Mouse (Mus musculus) splenic B cell, adult 2 months (primary cell): Measurements from ENCODE around the gene Map3k1.
"Not testable (repeated sequence)": the region's sequence is repeated elsewhere in the genome, so short reads cannot be mapped to it uniquely, and the experiment has no call there.

Experiments
- DNase-seq: peaks from one replicate; pipeline ENCODE4 v3.0.0-alpha.2; 2011; ENCODE audit warnings: low read depth, low spot score
- H3K27me3 ChIP-seq: 2 replicates; pipeline ENCODE4 v1.6.1; 2012; ENCODE audit warnings: mild to moderate bottlenecking, low read length, moderate library complexity, mixed read lengths; ENCODE audit not compliant: control insufficient read depth, poor library complexity, insufficient read depth, severe bottlenecking
- H3K36me3 ChIP-seq: 2 replicates; pipeline ENCODE4 v1.6.1; 2012; ENCODE audit warnings: mild to moderate bottlenecking, low read length, moderate library complexity, mixed read lengths; ENCODE audit not compliant: control insufficient read depth, poor library complexity, insufficient read depth, severe bottlenecking

Map3k1 gene

GRCm38 (mm10) chr13:111703952-111704351, 104.8 kb downstream of the Map3k1 start:
- H3K36me3 ChIP-seq, DNase-seq, H3K27me3 ChIP-seq: not testable (repeated sequence)

- Histone ChIP-seq H3K36me3 (peaks cover 3% of the 10 kb centered on the region; the same call in 1 of the 2 replicates), H3K27me3 (no peaks in the 10 kb centered on the region)
- DNase-seq, result no peak
These were observed 105.4 kb downstream of the Map3k1 start for GRCm38 (mm10) chr13:111703396-111703795.
